Mouse (Mus musculus) heart, adult 2 months (tissue): ENCODE measurements around the gene Ntrk3.

Experiments
- CTCF ChIP-seq: fragments of 200-600 bp; IDR thresholded peaks from 2 replicates; pipeline ENCODE4 v1.8.1; 2022; ENCODE audit warnings: antibody characterized with exemption, mild to moderate bottlenecking, moderate library complexity
- EP300 ChIP-seq: fragments of 200-500 bp; IDR thresholded peaks from 2 replicates; pipeline ENCODE4 v1.6.1; 2011; ENCODE audit warnings: low read depth, low read length, control low read depth; ENCODE audit not compliant: insufficient read depth
- POLR2A ChIP-seq: fragments of 200-500 bp; IDR thresholded peaks from 2 replicates; pipeline ENCODE4 v1.6.1; 2011; ENCODE audit warnings: mild to moderate bottlenecking, low read depth, low read length, control low read depth; ENCODE audit not compliant: insufficient read depth

- TF ChIP-seq CTCF = no peak
- no peak for TF ChIP-seq EP300
- no peak for TF ChIP-seq POLR2A
These were observed 240.0 kb downstream of the Ntrk3 start for GRCm38 (mm10) chr7:78497819-78498218.
